Mouse (Mus musculus) limb, embryonic 15.5 days (tissue): ENCODE measurements at regions not wholly inside any gene's neighbourhood (a gene's known extent, or its start where the extent isn't known, plus 50 kb on each side); places are given as distances from the start of the nearest gene placed in this dataset.

ENCODE experiments used
- ATAC-seq: fragments of 200-750 bp; cut with Nextera tagmentation; 2 replicates; pipeline ENCODE4 v1.8.0; 2017; ENCODE audit warnings: low read depth, moderate TSS enrichment; ENCODE audit not compliant: insufficient number of reproducible peaks, low FRiP score, low TSS enrichment
- H3K27ac ChIP-seq: fragments of 300-500 bp; sonication (generic); 2 replicates; pipeline ENCODE4 v1.5.1; 2015; ENCODE audit warnings: moderate library complexity, mild to moderate bottlenecking, inconsistent platforms
- H3K27me3 ChIP-seq: fragments of 300-500 bp; sonication (generic); 2 replicates; pipeline ENCODE4 v1.6.1; 2015; ENCODE audit warnings: inconsistent platforms
- H3K36me3 ChIP-seq: fragments of 300-500 bp; sonication (generic); 2 replicates; pipeline ENCODE4 v1.6.1; 2015; ENCODE audit warnings: inconsistent platforms
- H3K4me1 ChIP-seq: fragments of 300-500 bp; sonication (generic); 2 replicates; pipeline ENCODE4 v1.6.1; 2015; ENCODE audit warnings: inconsistent platforms
- H3K4me2 ChIP-seq: fragments of 300-500 bp; sonication (generic); 2 replicates; pipeline ENCODE4 v1.6.1; 2015; ENCODE audit warnings: mild to moderate bottlenecking, inconsistent platforms
- H3K4me3 ChIP-seq: fragments of 300-500 bp; sonication (generic); 2 replicates; pipeline ENCODE4 v1.5.1; 2015; ENCODE audit warnings: mild to moderate bottlenecking, inconsistent platforms
- H3K9ac ChIP-seq: fragments of 300-500 bp; sonication (generic); 2 replicates; pipeline ENCODE4 v1.6.1; 2015; ENCODE audit warnings: inconsistent platforms
- H3K9me3 ChIP-seq: fragments of 300-500 bp; sonication (generic); 2 replicates; pipeline ENCODE4 v1.6.1; 2016; ENCODE audit warnings: inconsistent platforms
- WGBS: fragments of 180-500 bp; shearing (Covaris S2); methylation state at CpG from one replicate; pipeline ENCODE4 v1.1.7; 2015; 5-methylcytosine and 5-hydroxymethylcytosine counted together

DNA sequence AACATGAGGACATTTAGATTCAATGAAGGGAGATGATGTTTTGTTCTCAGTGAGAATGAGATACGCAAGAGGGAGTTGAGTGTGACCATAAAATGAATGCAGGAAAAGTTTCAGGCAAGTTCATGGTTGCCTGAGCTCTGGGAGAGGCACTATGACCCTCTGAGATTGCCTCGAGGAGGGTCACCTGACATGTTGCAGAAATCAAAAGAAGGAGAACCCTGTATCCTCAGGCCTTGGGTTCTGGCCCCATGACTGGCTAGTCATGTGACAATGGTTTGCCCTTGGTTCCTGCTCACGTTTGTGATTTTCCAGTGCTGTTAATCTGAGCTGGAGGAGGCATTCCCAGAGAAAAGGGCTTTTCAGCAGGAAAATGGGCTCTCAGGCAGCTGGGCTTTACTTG, 98.9 kb downstream of the Mab21l3 start:
- WGBS: 65% methylated on average over 3 of the region's 3 CpGs
- no peaks in the 10 kb centered on the region for H3K9me3 ChIP-seq
- H3K4me2 ChIP-seq: no peak overlapping the region
- H3K4me3 ChIP-seq: no peak overlapping the region
- no peak overlapping the region for H3K9ac ChIP-seq
- no peaks in the 10 kb centered on the region for H3K4me1 ChIP-seq
- H3K27me3 ChIP-seq: no peaks in the 10 kb centered on the region
- ATAC-seq: no peak
- no peak overlapping the region for H3K27ac ChIP-seq
- H3K36me3 ChIP-seq: no peaks in the 10 kb centered on the region

DNA sequence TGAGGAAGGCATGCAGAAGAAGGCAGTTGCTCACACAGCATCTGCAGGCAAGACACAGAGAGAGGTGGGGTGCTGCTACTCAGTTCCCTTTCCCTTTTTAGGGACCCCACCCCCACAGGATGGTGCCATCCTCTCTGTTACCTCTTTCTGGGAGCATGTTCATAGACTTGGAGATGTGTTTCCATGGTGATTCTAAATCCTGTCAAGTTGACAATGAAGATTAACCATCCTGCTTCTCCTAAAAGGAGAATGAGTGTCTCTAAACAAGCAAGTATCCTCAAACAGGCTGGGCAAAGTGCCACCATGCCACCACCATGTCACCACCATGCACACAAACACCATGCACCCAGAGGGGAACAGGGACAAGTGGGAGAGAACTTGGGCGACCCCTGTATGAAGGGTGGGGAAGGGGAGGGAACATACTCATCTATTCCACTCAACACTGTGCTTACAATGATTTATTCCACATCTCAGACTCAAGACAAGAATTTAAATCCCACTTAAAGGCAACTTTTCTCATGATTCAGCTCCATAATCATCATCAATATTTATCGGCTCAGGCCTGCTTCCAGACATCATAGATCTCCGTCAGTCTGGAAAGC, 99.6 kb downstream of the Mab21l3 start:
- no peaks in the 10 kb centered on the region for H3K4me1 ChIP-seq
- no peak overlapping the region for H3K9ac ChIP-seq
- WGBS: 77% methylated on average over 3 of the region's 3 CpGs
- no peaks in the 10 kb centered on the region for H3K27me3 ChIP-seq
- no peaks in the 10 kb centered on the region for H3K36me3 ChIP-seq
- no peak for ATAC-seq
- no peaks in the 10 kb centered on the region for H3K9me3 ChIP-seq
- H3K27ac ChIP-seq: no peak overlapping the region
- no peak overlapping the region for H3K4me2 ChIP-seq
- no peak overlapping the region for H3K4me3 ChIP-seq

DNA sequence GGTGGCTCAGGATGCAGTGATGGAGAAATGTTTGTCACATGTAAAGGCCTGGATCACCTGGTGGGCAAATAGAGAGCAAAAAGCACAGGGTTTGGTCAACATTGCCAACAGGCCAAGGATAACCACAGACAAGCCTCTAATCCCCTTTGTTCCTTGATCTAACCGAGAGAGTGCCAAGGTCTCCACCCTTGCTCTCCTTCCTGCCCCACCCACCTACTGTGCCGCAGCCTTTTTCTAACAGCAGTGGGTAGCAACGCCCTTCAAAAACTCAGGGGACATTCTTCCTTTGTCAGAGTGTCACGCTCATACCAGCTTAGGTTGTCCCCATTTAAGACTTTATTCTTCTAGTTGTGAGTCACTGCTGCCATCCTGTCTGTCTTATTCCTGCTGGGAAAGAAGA, 100.6 kb downstream of the Mab21l3 start:
- Histone ChIP-seq H3K9ac (no peak overlapping the region), H3K27ac (no peak overlapping the region), H3K4me2 (no peak overlapping the region), H3K27me3 (no peaks in the 10 kb centered on the region), H3K9me3 (no peaks in the 10 kb centered on the region), H3K4me1 (no peaks in the 10 kb centered on the region), H3K36me3 (no peaks in the 10 kb centered on the region), H3K4me3 (no peak overlapping the region)
- WGBS: 49% methylated on average over 4 of the region's 4 CpGs
- no peak for ATAC-seq

DNA sequence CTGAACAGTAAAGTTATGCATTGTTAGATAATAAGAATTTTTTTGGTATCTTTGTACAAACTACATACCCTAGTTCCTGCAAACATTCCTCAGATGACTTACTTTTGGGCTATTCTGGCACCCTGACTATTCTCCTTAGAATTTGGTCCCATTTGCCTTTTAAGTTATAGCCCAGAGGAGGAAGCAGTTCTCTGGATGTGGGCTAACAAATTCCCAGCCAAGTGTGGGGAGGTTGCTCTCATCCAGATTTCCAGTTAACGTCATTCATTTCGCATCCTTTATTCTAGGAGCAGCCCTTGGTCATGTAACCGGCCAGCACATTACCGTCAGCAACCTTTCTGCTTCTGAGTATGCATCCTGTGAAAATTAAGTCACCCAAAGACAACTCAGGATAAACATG, 107.9 kb downstream of the Mab21l3 start:
- no peaks in the 10 kb centered on the region for H3K36me3 ChIP-seq
- no peak overlapping the region for H3K9ac ChIP-seq
- no peak overlapping the region for H3K27ac ChIP-seq
- H3K4me2 ChIP-seq: no peak overlapping the region
- H3K9me3 ChIP-seq: no peaks in the 10 kb centered on the region
- H3K27me3 ChIP-seq: no peaks in the 10 kb centered on the region
- 82% methylated on average over 4 of the region's 4 CpGs for WGBS
- no peak overlapping the region for H3K4me3 ChIP-seq
- no peak for ATAC-seq
- H3K4me1 ChIP-seq: no peaks in the 10 kb centered on the region

DNA sequence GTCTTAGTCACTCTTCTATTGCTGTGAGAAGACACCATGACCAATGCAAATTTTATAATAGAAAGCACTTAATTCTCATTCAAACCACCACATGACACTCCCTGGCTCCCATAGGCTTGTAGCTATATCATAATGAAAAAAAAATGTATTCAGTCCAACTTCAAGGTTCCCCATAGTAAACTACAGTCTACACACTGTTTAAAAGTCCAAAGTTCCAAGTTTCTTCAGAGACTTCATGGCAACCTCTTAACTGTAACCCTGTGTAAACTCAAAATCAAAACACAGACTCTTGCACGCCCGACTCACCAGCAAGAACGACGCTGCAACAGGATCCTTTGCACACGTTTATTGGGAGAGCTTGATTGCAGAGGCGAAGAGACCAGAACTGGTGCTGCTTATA, 111.6 kb downstream of the Mab21l3 start:
- no peak overlapping the region for H3K4me2 ChIP-seq
- no peaks in the 10 kb centered on the region for H3K36me3 ChIP-seq
- H3K9me3 ChIP-seq: no peaks in the 10 kb centered on the region
- no peaks in the 10 kb centered on the region for H3K4me1 ChIP-seq
- H3K27ac ChIP-seq: no peak overlapping the region
- no peak overlapping the region for H3K4me3 ChIP-seq
- WGBS: 83% methylated on average over 6 of the region's 6 CpGs
- no peaks in the 10 kb centered on the region for H3K27me3 ChIP-seq
- no peak for ATAC-seq
- H3K9ac ChIP-seq: no peak overlapping the region

DNA sequence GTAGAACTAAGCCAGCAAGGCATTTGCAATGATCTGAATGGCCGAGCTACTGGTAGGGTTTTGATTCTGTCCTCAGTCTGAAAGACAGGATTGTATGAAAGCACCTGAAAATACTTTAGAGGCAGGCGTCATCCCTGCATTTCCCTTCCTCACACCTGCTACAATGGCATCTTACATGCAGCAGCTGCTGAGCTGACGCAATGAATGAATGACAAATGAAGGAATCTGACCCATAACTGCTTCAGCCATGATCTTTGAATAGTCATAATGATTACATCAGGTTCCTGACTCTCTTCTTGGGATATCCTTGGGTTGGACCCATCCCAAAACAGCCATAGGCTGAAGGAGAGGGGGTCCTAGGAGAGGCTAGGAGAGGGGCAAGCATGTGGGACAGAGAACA, 119.7 kb downstream of the Mab21l3 start:
- Histone ChIP-seq H3K9me3 (no peaks in the 10 kb centered on the region), H3K27me3 (no peaks in the 10 kb centered on the region), H3K27ac (no peak overlapping the region), H3K9ac (no peak overlapping the region), H3K4me2 (no peak overlapping the region), H3K36me3 (no peaks in the 10 kb centered on the region), H3K4me3 (no peak overlapping the region), H3K4me1 (no peaks in the 10 kb centered on the region)
- ATAC-seq: no peak
- WGBS: 74% methylated on average over 3 of the region's 3 CpGs

DNA sequence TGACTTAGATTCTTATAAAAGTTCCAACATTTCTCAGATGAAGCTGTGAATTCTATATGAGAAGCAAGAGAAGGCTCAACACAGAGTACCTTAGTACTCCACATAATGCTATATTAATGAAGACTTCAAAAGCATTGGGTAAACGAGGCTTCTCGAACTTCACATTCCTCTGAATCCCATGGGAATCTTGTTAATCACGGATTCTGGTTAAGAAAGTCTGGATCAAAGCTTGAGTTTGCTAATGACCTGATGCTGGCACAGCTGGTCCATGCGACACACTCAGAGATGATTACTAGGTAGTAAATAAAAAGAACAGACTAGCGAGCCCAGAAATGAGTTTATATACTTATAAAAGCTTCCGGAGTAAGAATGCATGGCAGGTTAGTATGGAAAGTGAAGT, 118.4 kb upstream of the Atp1a1 start:
- WGBS: 16% methylated on average over 6 of the region's 6 CpGs
- ATAC-seq: no peak
- no peaks in the 10 kb centered on the region for H3K4me1 ChIP-seq
- H3K27me3 ChIP-seq: no peaks in the 10 kb centered on the region
- H3K36me3 ChIP-seq: no peaks in the 10 kb centered on the region
- no peak overlapping the region for H3K4me2 ChIP-seq
- no peak overlapping the region for H3K4me3 ChIP-seq
- no peaks in the 10 kb centered on the region for H3K9me3 ChIP-seq
- H3K27ac ChIP-seq: no peak overlapping the region
- H3K9ac ChIP-seq: no peak overlapping the region

DNA sequence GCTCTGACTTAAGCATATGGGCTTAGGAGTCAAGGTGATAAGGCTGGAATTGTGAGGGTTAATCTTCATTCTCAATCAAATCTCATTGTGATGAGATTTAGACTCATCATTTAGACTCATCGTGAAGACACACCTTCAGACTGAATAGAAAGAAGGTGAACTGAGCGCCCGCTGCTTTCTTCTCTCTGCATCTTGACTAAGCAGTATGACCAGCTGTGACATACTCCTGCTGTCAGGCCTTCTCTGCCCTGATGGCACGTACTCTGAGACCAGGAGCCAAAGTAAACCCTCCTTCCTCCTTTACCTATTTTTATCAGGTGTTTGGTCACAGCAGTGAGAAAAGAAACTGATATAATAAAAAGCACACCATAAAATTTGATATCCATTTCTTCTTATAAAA, 117.5 kb upstream of the Atp1a1 start:
- ATAC-seq: no peak
- H3K4me2 ChIP-seq: no peak overlapping the region
- no peak overlapping the region for H3K4me3 ChIP-seq
- WGBS: 80% methylated on average over 4 of the region's 4 CpGs
- no peak overlapping the region for H3K27ac ChIP-seq
- no peaks in the 10 kb centered on the region for H3K36me3 ChIP-seq
- H3K4me1 ChIP-seq: no peaks in the 10 kb centered on the region
- no peak overlapping the region for H3K9ac ChIP-seq
- no peaks in the 10 kb centered on the region for H3K27me3 ChIP-seq
- no peaks in the 10 kb centered on the region for H3K9me3 ChIP-seq

DNA sequence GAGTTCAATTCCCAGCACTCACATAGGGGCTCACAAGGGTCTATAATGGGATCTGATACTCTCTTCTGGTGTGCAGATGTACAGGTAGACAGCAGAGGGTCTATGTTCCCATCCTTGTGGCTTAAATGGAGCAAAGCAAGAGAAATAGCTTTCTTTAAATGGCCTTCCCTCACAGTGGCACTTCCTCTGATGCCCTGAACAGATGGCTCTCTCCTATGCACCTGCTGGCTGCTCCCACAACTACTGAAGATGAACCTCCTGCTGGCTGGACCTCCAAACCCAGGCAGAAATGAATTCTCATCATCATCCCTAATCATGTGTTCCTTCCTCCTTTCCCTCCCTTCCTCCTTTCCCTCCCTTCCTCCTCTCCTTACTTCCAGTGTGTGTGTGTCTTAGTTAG, 110.9 kb upstream of the Atp1a1 start:
- H3K27ac ChIP-seq: no peak overlapping the region
- no peak overlapping the region for H3K4me3 ChIP-seq
- no peak for ATAC-seq
- peaks cover 25% of the 10 kb centered on the region for H3K4me1 ChIP-seq
- H3K27me3 ChIP-seq: no peaks in the 10 kb centered on the region
- no peak overlapping the region for H3K4me2 ChIP-seq
- no peaks in the 10 kb centered on the region for H3K36me3 ChIP-seq
- H3K9me3 ChIP-seq: no peaks in the 10 kb centered on the region
- H3K9ac ChIP-seq: no peak overlapping the region

DNA sequence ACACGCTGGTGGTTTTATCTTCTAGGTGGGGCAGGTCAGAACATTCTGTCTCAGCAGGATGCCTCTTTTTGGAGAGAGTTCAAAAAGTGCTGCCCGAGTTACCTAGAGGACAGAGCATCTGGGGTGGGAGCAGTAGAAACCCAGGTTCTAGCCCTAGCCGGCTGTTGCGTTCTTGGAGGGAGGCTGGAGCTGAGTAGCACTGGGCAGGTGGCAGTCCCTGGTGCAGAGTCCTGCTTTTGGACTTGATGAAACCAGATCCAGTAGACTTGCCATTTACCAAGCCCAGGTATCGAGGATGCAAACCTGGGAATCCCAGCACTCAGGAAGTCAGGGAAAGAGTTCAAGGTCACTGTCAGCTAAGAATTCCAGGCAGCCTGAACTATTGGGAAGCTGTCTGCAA, 110.3 kb upstream of the Atp1a1 start:
- 64% methylated on average over 5 of the region's 5 CpGs for WGBS
- Histone ChIP-seq H3K36me3 (no peaks in the 10 kb centered on the region), H3K4me2 (no peak overlapping the region), H3K4me3 (no peak overlapping the region), H3K27me3 (no peaks in the 10 kb centered on the region), H3K9ac (no peak overlapping the region), H3K27ac (no peak overlapping the region), H3K9me3 (no peaks in the 10 kb centered on the region), H3K4me1 (peaks cover 25% of the 10 kb centered on the region)
- ATAC-seq: no peak

DNA sequence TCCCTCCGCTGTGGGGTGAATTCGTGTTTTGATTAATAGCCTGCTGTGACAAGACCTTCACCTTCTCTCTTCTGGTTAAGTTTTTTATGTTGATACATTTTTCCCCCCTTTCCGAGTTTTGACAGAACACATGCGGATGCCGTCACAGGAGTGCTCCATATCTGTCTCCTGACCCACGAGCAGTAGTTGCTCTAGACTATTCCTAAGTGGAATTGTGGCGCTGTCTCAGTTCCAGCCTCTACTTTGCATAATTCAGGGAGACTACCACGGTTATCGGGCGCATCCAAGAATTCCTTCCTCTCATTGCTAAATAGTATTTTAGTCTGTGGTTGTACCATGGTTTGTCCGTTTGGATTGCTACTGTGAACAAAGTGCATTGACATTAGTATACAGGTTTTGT, 109.2 kb upstream of the Atp1a1 start:
- Histone ChIP-seq H3K4me3 (no peak overlapping the region), H3K9me3 (no peaks in the 10 kb centered on the region), H3K36me3 (no peaks in the 10 kb centered on the region), H3K27ac (no peak overlapping the region), H3K4me2 (no peak overlapping the region), H3K4me1 (peaks cover 33% of the 10 kb centered on the region), H3K27me3 (no peaks in the 10 kb centered on the region), H3K9ac (no peak overlapping the region)
- 68% methylated on average over 11 of the region's 11 CpGs for WGBS
- ATAC-seq: no peak

DNA sequence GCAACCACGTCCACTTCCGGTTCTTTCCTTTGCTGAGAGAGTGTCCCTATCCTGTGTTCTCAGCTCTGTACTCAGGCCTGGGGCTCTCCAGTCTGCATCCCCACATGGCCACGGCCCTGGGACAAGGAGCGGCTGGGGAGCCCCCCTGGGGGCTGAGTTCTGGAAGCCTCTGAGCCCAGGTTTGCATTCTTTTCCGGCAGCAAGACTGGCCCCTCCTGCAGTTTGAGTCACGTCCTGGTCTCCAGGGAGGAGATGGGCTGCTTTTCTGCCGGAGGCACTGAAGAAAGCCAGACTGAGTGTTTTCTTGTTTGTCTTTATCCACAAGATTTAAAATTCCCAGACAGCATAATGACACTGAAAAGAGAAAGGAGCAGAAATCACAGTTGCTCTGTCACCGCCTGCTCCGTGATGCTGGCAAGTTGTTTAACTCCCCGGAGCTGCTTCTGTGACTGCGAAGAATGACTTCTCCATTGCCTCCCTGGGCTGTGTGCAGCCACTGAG, 108.7 kb upstream of the Atp1a1 start:
- Histone ChIP-seq H3K4me3 (no peak overlapping the region), H3K27ac (no peak overlapping the region), H3K4me1 (peaks cover 33% of the 10 kb centered on the region), H3K4me2 (no peak overlapping the region), H3K9ac (no peak overlapping the region), H3K9me3 (no peaks in the 10 kb centered on the region), H3K36me3 (no peaks in the 10 kb centered on the region), H3K27me3 (no peaks in the 10 kb centered on the region)
- WGBS: 21% methylated on average over 11 of the region's 11 CpGs
- ATAC-seq: no peak

DNA sequence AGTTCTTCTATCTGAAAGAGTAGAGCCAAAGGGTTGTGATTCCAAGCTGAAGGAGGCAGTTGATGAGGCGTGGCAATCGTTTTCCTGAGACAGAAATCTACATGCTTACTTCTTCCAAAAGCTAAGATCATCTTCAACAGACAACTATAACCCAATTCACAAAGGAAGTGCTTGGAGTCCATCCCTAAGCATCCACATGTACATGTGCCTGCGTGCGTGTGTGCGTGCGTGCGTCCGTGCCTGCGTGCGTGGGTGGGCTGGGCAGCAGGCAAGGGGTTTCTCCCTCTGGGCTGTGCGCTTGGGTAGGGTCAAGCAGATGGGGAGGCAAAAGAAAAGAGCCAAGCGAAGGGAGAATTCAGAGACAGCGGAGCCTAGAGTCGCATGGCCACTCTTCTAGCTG, 108.2 kb upstream of the Atp1a1 start:
- Histone ChIP-seq H3K36me3 (no peaks in the 10 kb centered on the region), H3K27me3 (no peaks in the 10 kb centered on the region), H3K4me2 (no peak overlapping the region), H3K9me3 (no peaks in the 10 kb centered on the region), H3K4me1 (peaks cover 33% of the 10 kb centered on the region), H3K27ac (0 out of 2 replicates have a peak overlapping the region, but pooled peaks have one; percentile 27), H3K9ac (no peak overlapping the region), H3K4me3 (no peak overlapping the region)
- ATAC-seq: no peak
- WGBS: 81% methylated on average over 14 of the region's 14 CpGs
